Mouse (Mus musculus): ENCODE measurements at regions not wholly inside any gene's neighbourhood (a gene's known extent, or its start where the extent isn't known, plus 50 kb on each side); places are given as distances from the start of the nearest gene placed in this dataset.
"Not testable (repeated sequence)": the region's sequence is repeated elsewhere in the genome, so short reads cannot be mapped to it uniquely, and the experiment has no call there.

DNA sequence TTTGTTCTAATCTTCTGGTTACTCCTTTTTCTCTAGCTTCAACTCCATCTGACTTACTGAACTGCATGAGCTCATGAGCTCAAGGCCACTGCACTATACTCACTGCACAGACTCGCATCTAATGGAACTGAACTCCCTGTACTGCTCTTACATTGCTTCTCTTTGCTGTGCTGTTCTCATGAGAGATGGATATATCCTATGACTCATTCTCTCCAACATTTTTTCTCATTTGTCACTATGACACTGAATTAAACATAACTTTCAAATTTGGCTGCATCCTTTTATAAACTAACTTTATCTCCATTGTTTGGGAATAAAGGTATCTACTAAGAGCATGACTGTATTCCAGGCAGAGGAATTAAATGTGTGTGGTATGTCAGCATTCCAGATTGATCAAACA is 806.2 kb downstream of the Rab28 start:
- no peak for DNase-seq (ENCODE audit: low spot score in 2 of 2)

DNA sequence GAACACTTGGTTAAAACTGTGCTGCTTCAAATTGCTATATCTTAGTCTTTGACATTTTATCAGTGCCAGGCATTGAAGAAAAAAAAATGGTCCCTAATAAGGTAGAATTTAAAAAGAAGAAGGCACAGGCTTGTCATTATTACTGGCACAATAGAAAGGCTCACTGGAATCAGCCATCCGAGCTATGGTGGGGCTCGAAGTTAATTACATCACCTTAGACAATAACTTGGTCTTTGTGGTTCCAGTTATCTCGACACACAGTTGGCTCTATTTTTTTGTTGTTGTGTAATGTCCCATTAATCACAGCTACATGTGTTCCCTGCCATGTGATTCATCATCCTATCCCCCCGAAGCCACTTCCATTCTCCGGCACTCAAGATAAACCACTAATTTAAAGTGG is 825.1 kb downstream of the Rab28 start:
- no peak for DNase-seq (ENCODE audit: low spot score in 2 of 2)

DNA sequence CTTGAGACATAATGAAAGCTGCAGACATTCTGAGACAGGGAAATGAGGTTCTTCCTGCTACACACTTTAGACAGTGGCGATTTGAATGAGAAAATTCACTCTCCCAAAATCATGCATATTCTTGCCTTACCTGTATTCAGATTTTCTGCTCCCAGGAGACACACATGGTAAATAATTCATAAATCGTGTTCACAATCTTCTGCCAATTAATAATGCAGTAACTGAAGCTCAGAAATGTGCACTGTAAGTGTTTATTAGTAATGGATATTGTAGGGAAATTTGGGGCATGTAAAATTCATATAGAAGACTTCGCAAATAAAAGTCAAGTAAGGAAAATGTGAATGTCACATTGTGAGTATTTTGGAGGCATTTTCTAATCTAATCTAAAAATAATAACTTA is 830.2 kb downstream of the Rab28 start:
- no peak for DNase-seq (ENCODE audit: low spot score in 2 of 2)

DNA sequence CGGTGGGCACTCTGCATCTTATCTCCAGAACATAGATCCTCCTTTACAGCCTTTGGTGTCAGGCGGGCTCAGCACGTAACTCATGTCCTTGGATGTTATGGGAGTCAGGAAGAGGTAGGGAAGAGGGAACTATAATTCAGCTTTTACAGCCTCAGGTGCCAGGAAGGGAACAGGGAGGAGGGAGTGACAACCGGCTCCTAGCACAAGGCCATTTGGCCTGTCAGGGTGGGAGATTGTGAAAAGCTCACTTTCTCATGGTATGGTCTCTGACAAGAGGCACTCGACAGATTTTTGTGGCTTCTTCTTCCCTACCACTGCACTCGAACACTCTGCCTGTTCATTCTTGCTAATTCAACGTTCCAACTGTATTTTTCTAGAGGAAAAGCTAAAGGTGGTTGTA is 845.6 kb downstream of the Rab28 start:
- DNase-seq (ENCODE audit: low spot score in 2 of 2) = not testable (repeated sequence)

All from cerebellum, postnatal 4 days (tissue).